Mouse (Mus musculus): ENCODE data around the gene Serac1.
"Not testable (repeated sequence)": the region's sequence is repeated elsewhere in the genome, so short reads cannot be mapped to it uniquely, and the experiment has no call there.

Gene Serac1

DNA sequence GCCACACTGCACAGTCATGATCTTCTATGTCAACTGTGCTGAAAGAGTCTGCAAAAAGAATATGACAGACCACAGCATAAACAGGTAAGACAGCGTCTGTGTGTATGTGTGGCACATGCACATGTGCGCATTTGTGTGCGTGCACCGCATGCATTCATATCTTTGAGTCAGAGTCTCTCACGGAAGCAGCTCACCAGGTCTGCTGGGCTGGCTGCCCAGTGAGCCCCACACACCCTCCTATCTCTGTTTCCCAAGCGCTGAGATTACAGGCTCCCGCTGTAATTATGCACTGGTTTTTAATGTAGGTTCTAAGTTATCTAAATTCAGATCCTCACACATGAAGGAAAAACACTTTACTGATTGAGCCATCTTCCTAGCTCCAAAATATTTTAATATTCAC, 11.9 kb downstream of the Serac1 start:
- no peak for DNase-seq (ENCODE audit: extremely low read depth, insufficient read length, low spot score)

DNA sequence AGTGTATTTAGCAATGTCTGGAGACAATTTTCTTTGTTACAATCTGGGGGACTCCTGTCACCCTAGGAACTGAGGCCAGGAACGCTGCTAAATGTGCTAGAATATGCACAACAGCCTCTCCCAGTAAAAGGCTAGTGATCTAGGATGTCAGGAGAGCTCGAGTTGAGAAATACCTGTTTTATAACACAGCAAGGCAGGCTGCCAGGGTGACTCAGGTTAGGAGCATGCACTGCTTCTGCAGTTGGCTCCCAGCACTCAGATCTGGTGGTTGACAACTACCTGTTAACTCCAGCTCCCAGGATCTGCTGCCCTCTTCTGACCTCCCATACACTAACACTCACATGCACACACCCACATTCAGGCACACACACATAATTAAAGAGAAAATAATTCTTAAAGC, 13.5 kb downstream of the Serac1 start:
- DNase-seq (ENCODE audit: extremely low read depth, insufficient read length, low spot score), result no peak

DNA sequence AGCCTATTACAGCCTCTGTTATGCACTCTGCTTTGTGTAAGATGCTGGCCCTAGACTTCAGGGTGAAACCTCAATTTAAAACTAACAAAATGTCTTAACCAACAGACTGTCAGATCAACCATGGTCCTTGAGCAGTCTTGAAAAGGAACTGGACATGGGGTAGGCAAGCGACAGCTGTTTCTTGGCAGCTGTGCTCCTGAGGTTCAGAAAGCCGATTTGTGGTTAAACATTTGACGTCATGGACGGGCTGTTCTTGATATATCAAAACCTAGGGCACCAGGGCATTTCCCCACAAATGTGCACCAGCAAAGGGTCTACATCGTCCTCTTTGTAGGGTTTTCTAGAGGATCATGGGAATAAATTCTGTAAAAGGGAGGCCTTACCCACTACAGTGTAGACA, 16.0 kb downstream of the Serac1 start:
- DNase-seq (ENCODE audit: extremely low read depth, insufficient read length, low spot score), result no peak

DNA sequence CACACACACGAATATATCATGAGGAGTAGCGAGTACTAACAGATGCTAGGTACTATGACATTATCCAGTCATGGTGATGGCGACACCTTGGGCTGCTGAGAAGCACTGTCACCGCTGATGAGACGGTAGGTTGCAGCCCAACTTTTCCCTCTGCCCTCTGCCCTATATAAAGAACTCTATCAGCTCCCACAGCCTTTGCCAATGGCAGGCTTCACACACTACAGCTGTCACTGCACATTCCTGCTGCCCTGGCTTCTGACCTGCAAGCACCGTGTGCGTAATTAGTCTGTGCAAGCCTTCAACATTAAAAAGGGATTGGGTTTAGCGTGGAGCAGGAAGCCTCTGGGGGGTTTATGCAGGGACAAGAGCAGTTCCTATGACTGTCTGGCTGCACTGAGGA, 16.7 kb downstream of the Serac1 start:
- DNase-seq (ENCODE audit: extremely low read depth, insufficient read length, low spot score), result no peak

DNA sequence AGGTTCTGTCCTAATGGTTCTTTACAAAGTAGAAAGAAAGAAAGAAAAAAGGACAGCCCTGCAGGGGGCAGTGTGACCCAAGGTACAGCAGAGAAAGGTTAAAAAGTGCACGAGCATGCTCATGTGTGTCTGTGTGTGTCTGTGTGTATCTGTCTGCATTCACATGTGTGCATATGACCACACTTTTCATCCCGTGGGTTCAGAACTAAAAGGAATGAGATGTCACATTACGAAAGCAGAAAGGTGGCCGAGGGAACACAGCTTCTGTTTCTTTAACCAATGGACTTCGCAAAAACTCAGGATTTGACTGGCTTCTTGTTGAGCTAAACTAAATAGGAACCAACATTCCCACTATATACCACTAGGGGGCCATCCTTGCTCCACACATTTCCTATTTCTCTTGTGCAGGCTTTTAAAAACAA, 24.6 kb downstream of the Serac1 start:
- peak; percentile 54 for DNase-seq (ENCODE audit: extremely low read depth, insufficient read length, low spot score)

DNA sequence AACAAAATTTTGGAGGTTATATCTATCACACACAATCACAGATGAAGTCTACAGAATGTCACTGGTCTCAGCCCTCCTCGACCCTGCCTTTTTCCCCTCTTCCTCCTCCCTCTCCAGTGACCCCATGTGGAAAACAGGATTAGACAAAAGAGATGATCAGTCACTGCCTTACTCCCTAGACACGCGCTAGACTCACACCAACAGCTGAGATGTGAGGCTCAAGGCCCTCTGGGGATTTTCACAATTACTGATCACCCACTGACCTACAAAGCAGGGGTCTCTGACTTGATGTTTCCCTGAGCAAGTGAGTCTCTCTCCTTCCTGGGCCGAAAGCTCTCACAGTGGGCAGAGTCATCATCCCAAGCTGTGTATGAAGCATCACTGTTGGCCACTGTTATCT, 26.7 kb downstream of the Serac1 start:
- DNase-seq (ENCODE audit: extremely low read depth, insufficient read length, low spot score), result no peak

DNA sequence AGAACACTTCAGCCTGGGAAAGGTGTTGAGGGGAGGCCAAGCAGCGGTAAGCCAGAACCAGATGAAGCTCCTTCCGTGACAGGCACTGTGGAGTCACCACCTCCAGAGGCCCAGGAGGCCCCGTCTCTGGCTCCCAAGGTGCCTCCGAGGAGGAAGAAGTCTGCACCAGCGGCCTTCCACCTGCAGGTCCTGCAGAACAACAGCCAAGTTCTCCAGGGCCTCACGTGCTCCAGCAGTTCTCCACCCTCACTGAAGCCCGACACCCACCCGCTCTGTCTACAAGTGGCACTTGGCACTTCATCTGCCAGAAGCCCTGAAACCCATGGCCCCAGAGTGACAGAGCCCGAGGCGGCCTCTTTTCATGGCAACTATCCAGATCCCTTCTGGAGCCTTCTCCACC, 42.0 kb downstream of the Serac1 start:
- DNase-seq (ENCODE audit: extremely low read depth, insufficient read length, low spot score), result no peak

DNA sequence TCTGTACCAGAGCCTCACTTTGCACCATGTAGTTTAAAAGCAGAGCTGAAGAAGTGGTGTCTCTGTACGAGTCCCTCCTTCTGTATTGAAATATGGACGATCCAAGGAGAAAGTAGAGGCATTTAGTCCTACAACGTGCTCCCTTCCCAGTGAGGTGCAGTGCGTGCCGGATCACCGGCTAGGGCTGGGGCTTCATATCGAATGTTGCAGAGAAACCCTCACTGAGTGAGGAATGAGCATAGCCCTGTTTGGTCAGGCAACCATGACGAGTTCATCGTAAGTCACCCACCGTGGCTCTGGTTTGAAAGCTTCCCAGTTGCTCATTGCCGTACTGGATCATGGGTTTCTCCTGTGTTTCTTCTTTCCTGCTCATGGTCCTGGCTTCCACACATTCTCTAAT, 42.7 kb downstream of the Serac1 start:
- DNase-seq (ENCODE audit: extremely low read depth, insufficient read length, low spot score), result no peak

DNA sequence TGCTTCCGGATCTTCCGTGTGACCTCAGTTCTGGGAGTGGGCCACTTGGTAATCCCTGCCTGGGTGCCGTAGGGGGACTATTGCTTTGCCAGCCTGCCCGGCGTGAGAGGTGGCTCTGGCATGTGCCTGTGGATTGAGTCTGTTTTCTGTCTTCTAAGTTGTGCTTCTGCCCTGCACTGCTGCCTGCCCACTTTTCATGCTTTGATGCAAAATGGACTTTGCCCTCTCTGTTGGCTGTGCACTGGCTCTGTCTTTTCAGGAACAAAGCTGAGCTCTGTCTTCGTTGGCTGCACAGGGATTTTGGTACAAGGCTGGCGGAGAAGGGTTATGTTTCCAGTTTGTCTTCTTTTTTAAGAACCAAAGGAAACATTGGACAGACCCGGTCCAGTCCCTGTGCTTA, 43.1 kb downstream of the Serac1 start:
- DNase-seq (ENCODE audit: extremely low read depth, insufficient read length, low spot score), result no peak

DNA sequence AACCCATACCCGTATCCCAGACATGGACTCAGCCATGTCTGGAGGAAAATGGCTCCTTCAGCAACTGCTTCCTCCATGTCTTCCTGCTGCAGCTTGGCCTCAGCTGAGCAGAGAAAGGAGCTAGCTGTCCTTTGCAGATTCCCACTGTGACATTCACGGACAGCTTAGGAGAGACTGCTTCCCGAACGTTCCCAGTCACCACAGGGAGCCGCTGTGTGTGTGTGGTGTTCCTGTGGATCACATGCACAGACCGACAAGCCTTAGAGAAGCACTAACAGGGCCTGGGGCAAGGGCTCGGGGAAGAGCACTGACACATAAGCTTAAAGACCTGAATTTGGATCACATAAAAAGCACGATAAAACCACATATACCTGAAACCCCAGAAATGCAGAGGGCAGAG, 43.9 kb downstream of the Serac1 start:
- DNase-seq (ENCODE audit: extremely low read depth, insufficient read length, low spot score), result no peak

DNA sequence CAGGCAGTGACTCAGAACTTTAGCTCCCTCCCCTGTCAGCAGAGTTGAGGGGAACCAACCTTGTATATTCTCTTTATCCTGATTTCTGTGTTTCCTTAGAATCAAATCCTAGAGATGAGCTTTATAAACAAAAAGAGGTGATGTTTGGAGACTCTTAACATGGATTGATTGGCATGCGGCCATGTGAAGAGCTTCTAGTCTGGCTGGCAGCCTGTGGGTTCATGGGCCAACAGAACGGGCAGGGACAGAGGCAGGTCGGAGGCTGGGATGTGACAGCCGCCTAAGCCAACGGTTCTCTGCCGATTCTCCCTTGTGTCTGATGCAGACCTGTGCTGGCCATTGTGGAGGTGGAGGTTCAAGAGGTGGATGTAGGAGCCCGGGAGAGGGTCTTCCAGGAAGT, 53.7 kb downstream of the Serac1 start:
- DNase-seq (ENCODE audit: extremely low read depth, insufficient read length, low spot score), result no peak

DNA sequence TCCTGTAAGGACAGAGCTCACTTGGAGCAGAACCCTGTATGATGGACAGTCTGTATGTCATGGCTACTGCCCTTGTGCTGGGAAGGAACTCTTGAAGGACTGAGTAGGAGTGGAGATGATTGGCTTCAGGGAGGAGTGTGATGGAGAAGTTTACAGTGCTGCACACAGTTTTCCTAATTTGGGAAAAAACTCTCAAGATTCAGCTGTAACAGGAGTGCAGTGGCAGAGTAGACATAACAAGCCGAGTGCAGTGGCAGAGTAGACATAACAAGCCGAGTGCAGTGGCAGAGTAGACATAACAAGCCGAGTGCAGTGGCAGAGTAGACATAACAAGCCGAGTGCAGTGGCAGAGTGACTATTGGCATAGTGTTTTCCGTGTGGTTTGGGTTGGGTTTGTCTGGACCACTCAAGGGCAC, 58.2 kb downstream of the Serac1 start:
- DNase-seq (ENCODE audit: extremely low read depth, insufficient read length, low spot score), result not testable (repeated sequence)

DNA sequence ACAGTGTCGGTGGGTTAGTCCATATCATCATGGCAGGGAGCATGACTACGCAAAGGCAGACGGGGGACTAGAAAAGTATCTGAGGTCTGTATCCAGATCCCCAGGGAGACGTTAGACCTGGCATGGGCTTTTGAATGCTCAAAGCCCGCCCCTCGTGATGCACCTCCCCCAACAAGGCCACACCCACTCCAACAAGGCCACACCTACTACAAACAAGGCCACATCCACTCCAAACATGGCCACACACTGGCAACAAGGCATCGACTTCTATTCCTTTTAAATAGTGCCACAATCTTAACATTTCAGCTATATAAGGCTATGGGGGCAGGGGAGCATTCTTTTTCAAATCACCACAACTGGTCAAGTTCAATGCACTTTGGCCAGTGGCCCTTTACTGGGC, 58.9 kb downstream of the Serac1 start:
- no peak for DNase-seq (ENCODE audit: extremely low read depth, insufficient read length, low spot score)

DNA sequence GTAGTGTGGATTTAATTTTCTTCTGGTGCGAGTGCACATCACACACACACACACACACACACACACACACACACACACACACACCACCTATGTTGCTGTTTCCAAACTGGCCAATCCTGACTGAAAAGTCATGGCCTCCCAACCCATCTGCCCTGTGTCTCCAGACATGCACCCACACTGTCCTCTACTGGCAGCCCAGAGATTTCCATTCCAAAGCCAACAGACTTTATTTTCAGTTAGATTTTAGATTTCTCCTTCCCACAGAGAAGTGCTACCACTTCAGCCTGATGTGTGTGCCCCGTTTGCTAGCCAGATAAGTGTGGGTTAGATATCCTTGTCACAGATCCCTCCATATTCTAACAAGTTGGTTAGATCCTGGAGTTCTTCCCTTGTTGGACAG, 59.8 kb downstream of the Serac1 start:
- peak; percentile 34 for DNase-seq (ENCODE audit: extremely low read depth, insufficient read length, low spot score)

DNA sequence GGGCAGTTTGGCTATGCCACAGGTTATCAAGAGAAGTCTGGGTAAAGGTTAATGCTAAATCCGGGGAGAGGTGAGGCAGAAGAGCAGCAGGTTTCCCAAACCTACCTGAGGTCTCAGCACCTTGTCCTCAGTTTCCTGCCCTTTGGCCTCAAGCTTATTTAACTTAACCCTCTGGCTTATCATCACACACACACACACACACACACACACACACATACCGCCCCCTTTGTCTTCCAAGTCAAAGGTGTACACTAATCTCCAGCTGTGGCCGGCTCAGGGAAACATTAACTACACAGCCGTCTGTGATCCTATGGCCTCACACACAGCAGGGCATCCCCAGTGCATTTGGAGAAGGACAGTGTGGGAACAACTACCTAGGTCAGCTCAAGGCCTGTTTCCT, 61.2 kb downstream of the Serac1 start:
- DNase-seq (ENCODE audit: extremely low read depth, insufficient read length, low spot score), result no peak

DNA sequence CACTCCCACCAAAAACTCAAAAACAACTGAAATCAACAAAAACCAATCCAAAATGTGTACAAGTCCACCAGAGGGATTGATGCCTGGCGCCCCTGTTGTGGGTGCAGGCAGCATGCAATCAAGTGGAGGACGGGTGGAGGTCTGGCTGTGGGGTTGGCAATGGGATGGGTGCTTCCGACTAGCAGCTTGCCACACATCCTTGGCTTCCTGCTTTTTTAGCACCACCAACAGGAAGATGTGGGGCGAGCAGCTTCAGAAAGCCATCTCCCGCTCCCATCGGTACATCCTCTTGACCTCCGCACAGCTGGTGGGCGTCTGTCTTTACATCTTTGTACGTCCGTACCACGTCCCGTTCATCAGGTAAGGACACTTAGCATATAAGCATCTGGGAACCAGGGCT, 62.3 kb downstream of the Serac1 start:
- no peak for DNase-seq (ENCODE audit: extremely low read depth, insufficient read length, low spot score)

DNA sequence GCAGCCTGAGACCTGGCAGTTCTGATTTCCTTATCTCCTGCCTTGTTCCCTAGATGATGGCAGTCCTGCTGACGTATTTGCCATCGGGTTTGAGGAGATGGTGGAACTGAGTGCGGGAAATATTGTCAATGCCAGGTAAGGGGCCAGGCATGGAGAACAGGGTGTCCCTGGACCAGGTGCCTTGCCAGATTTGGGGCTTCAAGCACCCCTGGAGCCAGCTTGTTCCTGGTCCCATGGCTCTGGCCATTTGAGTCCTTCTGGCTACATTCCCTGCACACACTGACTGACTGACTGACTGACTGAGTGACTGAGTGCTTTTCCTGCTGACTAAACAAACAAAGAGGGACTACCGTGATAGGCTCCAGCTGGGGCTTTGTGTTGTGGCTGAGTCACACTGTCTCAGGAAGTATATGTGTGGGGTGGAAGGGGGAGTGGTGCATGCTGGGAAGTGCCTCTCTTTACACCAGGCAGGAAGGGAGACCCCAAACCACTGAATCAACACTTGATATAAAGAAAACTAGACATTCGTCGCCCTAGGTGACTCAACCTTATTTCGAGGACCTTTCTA, 63.2 kb downstream of the Serac1 start:
- no peak for DNase-seq (ENCODE audit: extremely low read depth, insufficient read length, low spot score)

DNA sequence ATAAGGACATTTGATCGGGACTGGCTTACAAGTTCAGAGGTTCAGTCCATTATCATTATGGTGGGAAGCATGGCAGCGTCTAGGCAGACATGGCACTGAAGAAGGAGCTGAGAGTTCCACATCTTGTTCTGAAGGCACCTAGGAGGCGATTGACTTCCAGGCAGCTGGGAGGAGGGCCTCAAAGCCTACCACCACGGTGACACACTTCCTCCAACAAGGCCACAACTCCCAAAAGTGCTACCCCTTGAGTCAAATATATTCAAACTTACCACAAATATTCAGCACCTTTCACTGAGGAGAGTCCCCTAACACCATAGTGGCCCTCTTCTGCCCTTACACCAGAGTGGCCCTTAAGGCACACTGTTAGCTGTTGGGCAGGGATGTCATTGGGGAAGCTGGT, 64.6 kb downstream of the Serac1 start:
- DNase-seq (ENCODE audit: extremely low read depth, insufficient read length, low spot score), result no peak

DNA sequence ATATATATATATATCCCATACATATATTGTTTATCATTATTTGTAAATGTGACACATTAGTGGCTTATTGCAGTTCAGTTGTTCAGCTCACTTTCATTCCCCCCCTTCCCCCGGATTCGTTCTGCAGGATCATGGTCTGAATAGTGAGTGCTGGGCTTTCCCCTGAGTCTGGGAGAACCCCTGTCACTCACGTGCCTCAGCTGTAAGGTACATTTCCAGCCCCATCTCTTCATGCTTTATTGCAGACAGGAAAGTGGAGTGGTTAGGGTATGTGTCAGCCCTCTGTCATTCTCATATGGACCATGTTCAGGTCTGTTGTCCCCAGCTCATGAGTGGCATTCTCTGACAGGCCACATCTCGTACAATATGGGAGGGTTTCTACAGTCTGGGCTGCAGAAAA, 66.5 kb downstream of the Serac1 start:
- DNase-seq (ENCODE audit: extremely low read depth, insufficient read length, low spot score), result no peak

DNA sequence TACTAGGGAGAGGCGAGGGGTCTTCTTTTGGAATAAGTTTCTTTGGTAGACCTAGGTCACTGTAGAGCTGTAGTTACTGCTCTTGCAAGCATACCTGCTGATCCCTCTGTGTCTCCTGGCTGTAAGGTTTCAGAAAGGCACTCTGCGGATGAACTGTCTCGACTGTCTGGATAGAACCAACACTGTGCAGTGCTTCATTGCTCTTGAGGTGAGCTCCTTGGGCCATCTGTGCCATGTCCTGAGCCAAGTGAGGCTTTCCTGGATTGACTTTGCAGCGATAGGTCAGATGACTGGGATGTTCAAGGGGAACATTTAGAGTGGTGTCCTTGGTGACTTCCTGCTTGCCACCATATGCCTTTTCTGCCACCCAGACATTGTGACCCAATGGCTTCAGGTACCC, 69.9 kb downstream of the Serac1 start:
- DNase-seq (ENCODE audit: extremely low read depth, insufficient read length, low spot score), result no peak

DNA sequence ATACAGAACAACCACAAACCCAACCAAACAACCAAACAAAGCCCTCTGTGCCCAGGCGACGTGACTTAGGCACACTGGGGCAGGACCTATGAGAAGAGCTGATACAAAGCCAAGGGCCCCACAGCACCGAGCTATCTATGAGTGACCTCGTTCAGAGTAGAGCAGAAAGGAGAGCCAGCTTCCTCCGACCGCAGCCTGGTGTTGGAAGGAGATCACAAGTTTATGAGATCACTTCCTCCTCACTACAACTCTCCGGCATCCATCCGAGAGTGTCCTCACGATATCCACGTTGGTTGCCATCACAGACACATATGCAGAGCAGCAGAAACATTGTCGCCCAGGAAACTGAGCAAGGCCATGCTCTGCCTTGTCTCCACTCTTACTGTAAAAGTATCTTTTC, 71.0 kb downstream of the Serac1 start:
- DNase-seq (ENCODE audit: extremely low read depth, insufficient read length, low spot score), result no peak

DNA sequence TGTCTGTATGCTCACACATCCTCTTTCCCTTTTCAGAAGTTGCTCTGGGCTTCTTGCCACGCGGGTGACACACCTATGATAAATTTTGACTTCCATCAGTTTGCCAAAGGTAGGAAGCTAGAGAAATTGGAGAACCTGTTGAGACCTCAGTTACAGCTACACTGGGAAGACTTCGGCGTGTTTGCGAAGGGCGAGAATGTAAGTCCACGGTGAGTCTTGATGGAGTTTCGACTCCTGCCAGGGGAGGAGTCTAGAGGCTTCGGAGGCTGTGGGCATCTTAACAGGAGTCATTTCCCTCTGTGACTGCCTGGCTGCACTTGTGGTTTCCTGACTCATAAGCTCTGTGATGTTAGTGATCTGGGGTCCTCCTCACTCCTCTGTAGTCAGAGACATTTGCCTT, 71.6 kb downstream of the Serac1 start:
- DNase-seq (ENCODE audit: extremely low read depth, insufficient read length, low spot score), result peak; percentile 75

DNA sequence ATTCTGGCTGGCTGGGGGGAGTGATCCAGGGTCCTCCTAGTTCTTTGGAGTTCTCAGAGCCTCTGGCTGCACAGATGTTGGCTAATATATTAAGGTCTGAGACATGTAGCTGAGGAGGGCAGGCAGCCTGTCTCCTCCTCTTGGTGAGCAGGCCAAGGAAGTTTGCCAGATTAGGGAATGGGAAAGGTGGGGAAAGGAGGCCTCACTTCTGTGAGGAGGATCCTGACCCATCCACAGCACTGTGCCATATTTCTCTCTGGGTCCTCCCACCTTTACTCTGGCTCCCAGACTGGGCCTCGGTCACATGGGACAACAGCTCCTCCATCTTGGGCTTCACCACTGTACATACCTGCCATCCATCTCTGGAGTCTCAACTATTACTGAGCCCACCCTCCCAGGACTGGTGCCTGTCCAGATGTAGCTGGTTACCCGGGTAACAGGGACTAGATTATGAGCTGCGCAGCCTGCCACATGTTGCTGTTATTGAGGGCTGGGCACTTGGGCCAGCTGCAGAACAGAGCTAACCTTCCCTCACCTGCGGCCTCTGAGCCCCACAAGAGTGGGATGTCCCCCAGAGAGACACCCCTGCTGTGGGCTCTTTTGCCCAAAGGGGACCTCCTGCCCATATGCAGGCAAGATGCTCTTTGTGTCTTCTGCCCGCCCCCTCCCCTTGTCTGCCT, 72.3 kb downstream of the Serac1 start:
- no peak for DNase-seq (ENCODE audit: extremely low read depth, insufficient read length, low spot score)

Measured in 3134 (cell line).